Mouse (Mus musculus): ENCODE measurements around the gene Zfyve27. TPM values are rescaled to one million over a fixed set of nuclear protein-coding genes. Genes with fewer than 3 reads are reported as not detected.

Gene Zfyve27
- polyA plus RNA-seq, 1 experiment: 24.0 TPM

DNA sequence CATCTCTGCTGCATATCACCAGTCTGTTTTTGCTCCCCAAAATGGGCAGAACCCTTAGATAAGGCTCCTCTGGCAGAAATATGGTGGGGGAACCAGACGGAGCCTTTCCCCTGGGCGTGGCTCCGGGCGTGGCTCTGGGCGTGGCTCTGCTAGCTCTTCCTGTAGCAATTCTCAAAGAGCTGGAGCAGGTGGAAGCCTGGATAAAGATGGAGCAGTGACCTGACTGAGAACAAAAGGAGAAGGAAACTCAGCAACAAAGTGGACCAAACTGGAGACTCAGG, 66.5 kb downstream of the Zfyve27 start:
- H3K4me3 ChIP-seq (ENCODE audit: low read depth, low read length): no peak overlapping the region
- TF ChIP-seq POLR2A (IDR thresholded peaks at IDR 0.05; ENCODE audit: low read depth, low read length) (no peak), CTCF (IDR thresholded peaks at IDR 0.05; ENCODE audit: extremely low read depth, insufficient read length, insufficient replicate concordance, low read depth, low read length) (no peak)
- peaks cover 15% of the 10 kb centered on the region; the same call in 1 of the 2 replicates for H3K4me1 ChIP-seq (ENCODE audit: control insufficient read depth, insufficient read depth, insufficient read length, low read length)
- H3K27me3 ChIP-seq (ENCODE audit: control insufficient read depth, insufficient read depth, low read length): no peaks in the 10 kb centered on the region
- WGBS: 27% methylated on average over 5 of the region's 5 CpGs
- H3K27ac ChIP-seq (ENCODE audit: insufficient read depth, low read depth, low read length): peak overlapping the region; percentile 13; the same call in 1 of the 2 replicates
- H3K36me3 ChIP-seq (ENCODE audit: control insufficient read depth, insufficient read depth, low read length): no peaks in the 10 kb centered on the region

DNA sequence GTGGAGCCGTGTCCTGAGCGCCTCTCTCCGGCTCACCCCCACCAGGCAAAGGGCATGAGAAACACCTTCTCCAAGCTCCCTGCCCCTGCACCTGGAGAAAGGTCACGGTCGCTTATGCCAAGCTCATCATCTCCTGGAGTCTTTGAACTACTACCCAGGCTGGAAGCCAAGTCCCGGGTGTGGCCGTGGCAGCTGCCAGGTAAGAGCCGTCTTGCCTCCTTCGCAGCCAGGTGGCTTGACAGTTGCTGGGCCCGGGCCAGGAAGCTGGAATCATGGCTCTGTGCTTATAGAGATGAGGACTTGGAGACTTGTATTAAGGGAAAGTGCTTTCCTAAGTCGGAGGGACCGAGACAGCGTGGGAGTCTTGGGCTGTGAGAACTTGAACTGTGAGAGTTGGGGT, 67.2 kb downstream of the Zfyve27 start:
- Histone ChIP-seq H3K27me3 (ENCODE audit: control insufficient read depth, insufficient read depth, low read length) (no peaks in the 10 kb centered on the region), H3K36me3 (ENCODE audit: control insufficient read depth, insufficient read depth, low read length) (no peaks in the 10 kb centered on the region), H3K4me3 (ENCODE audit: low read depth, low read length) (no peak overlapping the region), H3K4me1 (ENCODE audit: control insufficient read depth, insufficient read depth, insufficient read length, low read length) (peaks cover 15% of the 10 kb centered on the region; the same call in 1 of the 2 replicates), H3K27ac (ENCODE audit: insufficient read depth, low read depth, low read length) (peak overlapping the region; percentile 22; the same call in 1 of the 2 replicates)
- WGBS: 25% methylated on average over 13 of the region's 13 CpGs
- TF ChIP-seq CTCF (IDR thresholded peaks at IDR 0.05; ENCODE audit: extremely low read depth, insufficient read length, insufficient replicate concordance, low read depth, low read length) (no peak), POLR2A (IDR thresholded peaks at IDR 0.05; ENCODE audit: low read depth, low read length) (no peak)

GRCm38 (mm10) chr19:42237602-42238340, 74.0 kb downstream of the Zfyve27 start:
- WGBS: 27% methylated on average over 4 of the region's 4 CpGs
- Histone ChIP-seq H3K36me3 (ENCODE audit: control insufficient read depth, insufficient read depth, low read length) (no peaks in the 10 kb centered on the region), H3K4me1 (ENCODE audit: control insufficient read depth, insufficient read depth, insufficient read length, low read length) (peaks cover 2% of the 10 kb centered on the region; the same call in 1 of the 2 replicates), H3K4me3 (ENCODE audit: low read depth, low read length) (no peak overlapping the region), H3K27ac (ENCODE audit: insufficient read depth, low read depth, low read length) (no peak overlapping the region), H3K27me3 (ENCODE audit: control insufficient read depth, insufficient read depth, low read length) (no peaks in the 10 kb centered on the region)
- TF ChIP-seq POLR2A (IDR thresholded peaks at IDR 0.05; ENCODE audit: low read depth, low read length) (no peak), CTCF (IDR thresholded peaks at IDR 0.05; ENCODE audit: extremely low read depth, insufficient read length, insufficient replicate concordance, low read depth, low read length) (no peak)

DNA sequence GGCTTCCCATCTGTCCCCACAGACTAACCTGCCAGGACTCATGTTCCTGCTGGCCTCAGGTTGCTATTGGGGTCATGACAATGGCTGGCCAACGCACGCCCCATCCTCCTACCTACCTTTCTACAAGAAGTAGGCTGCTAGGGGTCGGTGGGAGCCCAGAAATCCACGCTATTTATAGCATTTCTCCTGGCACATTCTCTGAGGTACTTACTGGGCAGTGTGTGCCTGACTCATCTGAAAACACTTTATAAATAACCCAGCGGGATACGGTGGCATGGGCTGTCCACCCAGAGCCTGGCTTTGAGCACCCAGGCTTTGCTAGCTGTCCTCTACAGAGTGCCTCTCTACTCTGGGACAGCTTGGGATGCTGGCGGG, 74.6 kb downstream of the Zfyve27 start:
- peaks cover 2% of the 10 kb centered on the region; the same call in 1 of the 2 replicates for H3K4me1 ChIP-seq (ENCODE audit: control insufficient read depth, insufficient read depth, insufficient read length, low read length)
- TF ChIP-seq POLR2A (IDR thresholded peaks at IDR 0.05; ENCODE audit: low read depth, low read length) (no peak), CTCF (IDR thresholded peaks at IDR 0.05; ENCODE audit: extremely low read depth, insufficient read length, insufficient replicate concordance, low read depth, low read length) (no peak)
- 77% methylated on average over 7 of the region's 7 CpGs for WGBS

GRCm38 (mm10) chr19:42240881-42241280, 77.1 kb downstream of the Zfyve27 start:
- Histone ChIP-seq H3K27ac (ENCODE audit: insufficient read depth, low read depth, low read length) (no peak overlapping the region), H3K4me1 (ENCODE audit: control insufficient read depth, insufficient read depth, insufficient read length, low read length) (peaks cover 2% of the 10 kb centered on the region; the same call in 1 of the 2 replicates), H3K27me3 (ENCODE audit: control insufficient read depth, insufficient read depth, low read length) (no peaks in the 10 kb centered on the region), H3K36me3 (ENCODE audit: control insufficient read depth, insufficient read depth, low read length) (no peaks in the 10 kb centered on the region), H3K4me3 (ENCODE audit: low read depth, low read length) (no peak overlapping the region)
- TF ChIP-seq CTCF (IDR thresholded peaks at IDR 0.05; ENCODE audit: extremely low read depth, insufficient read length, insufficient replicate concordance, low read depth, low read length): no peak
- TF ChIP-seq POLR2A (IDR thresholded peaks at IDR 0.05; ENCODE audit: low read depth, low read length): no peak
- 74% methylated on average over 8 of the region's 8 CpGs for WGBS

More for the DNA sequence above, 74.6 kb downstream of the Zfyve27 start:
- H3K36me3 ChIP-seq (ENCODE audit: control insufficient read depth, insufficient read depth, low read length): no peaks in the 10 kb centered on the region
- no peaks in the 10 kb centered on the region for H3K27me3 ChIP-seq (ENCODE audit: control insufficient read depth, insufficient read depth, low read length)
- H3K4me3 ChIP-seq (ENCODE audit: low read depth, low read length): no peak overlapping the region
- no peak overlapping the region for H3K27ac ChIP-seq (ENCODE audit: insufficient read depth, low read depth, low read length)

- Histone ChIP-seq H3K36me3 (ENCODE audit: control insufficient read depth, insufficient read depth, low read length) (no peaks in the 10 kb centered on the region), H3K4me1 (ENCODE audit: control insufficient read depth, insufficient read depth, insufficient read length, low read length) (peaks cover 3% of the 10 kb centered on the region; the same call in 1 of the 2 replicates), H3K27ac (ENCODE audit: insufficient read depth, low read depth, low read length) (no peak overlapping the region), H3K27me3 (ENCODE audit: control insufficient read depth, insufficient read depth, low read length) (no peaks in the 10 kb centered on the region), H3K4me3 (ENCODE audit: low read depth, low read length) (no peak overlapping the region)
- TF ChIP-seq POLR2A (IDR thresholded peaks at IDR 0.05; ENCODE audit: low read depth, low read length): no peak
- no peak for TF ChIP-seq CTCF (IDR thresholded peaks at IDR 0.05; ENCODE audit: extremely low read depth, insufficient read length, insufficient replicate concordance, low read depth, low read length)
- 15% methylated on average over 3 of the region's 3 CpGs for WGBS
Observed at GRCm38 (mm10) chr19:42243401-42243800, 79.7 kb downstream of the Zfyve27 start.

Other genes starting within 250 kb of the Zfyve27 start
- 4.7 and 5.9 TPM in 2 replicates for gene Exosc1, start 230.5 kb upstream of the Zfyve27 start, polyA plus RNA-seq (2012; rRNA removed)
- 27.5 and 42.0 TPM in 2 replicates for gene Zdhhc16, start 230.5 kb upstream of the Zfyve27 start, polyA plus RNA-seq (2012; rRNA removed)
- 17.4 and 33.0 TPM in 2 replicates for gene Mms19, start 182.8 kb upstream of the Zfyve27 start, polyA plus RNA-seq (2012; rRNA removed)
- 9.0 and 10.8 TPM in 2 replicates for gene Ubtd1, start 182.2 kb upstream of the Zfyve27 start, polyA plus RNA-seq (2012; rRNA removed)
- gene Ankrd2, start 128.0 kb upstream of the Zfyve27 start, polyA plus RNA-seq (2012; rRNA removed): not detected in 2 replicates
- gene Hoga1, start 118.3 kb upstream of the Zfyve27 start, polyA plus RNA-seq (2012; rRNA removed): 0.76 and 2.2 TPM in 2 replicates
- 0.06 TPM in 1 of 2 replicates, not detected in the other for gene 4933411K16Rik, start 111.7 kb upstream of the Zfyve27 start, polyA plus RNA-seq (2012; rRNA removed)
- 0.46 and 1.4 TPM in 2 replicates for gene Morn4, start 77.6 kb upstream of the Zfyve27 start, polyA plus RNA-seq (2012; rRNA removed)
- 12.8 and 33.2 TPM in 2 replicates for gene Pi4k2a, start 73.5 kb upstream of the Zfyve27 start, polyA plus RNA-seq (2012; rRNA removed)
- 6.9 and 13.6 TPM in 2 replicates for gene Avpi1, start 34.9 kb upstream of the Zfyve27 start, polyA plus RNA-seq (2012; rRNA removed)
- gene Marveld1, start 16.6 kb upstream of the Zfyve27 start, polyA plus RNA-seq (2012; rRNA removed): 38.0 and 46.4 TPM in 2 replicates
- 7.3 and 8.3 TPM in 2 replicates for gene Sfrp5, start 38.3 kb downstream of the Zfyve27 start, polyA plus RNA-seq (2012; rRNA removed)
- 0.34 and 0.63 TPM in 2 replicates for gene Golga7b, start 83.6 kb downstream of the Zfyve27 start, polyA plus RNA-seq (2012; rRNA removed)